Mouse (Mus musculus) lung, embryonic 16.5 days (tissue): ENCODE measurements around the gene Hivep3. TPM values are rescaled to one million over a fixed set of nuclear protein-coding genes. Genes with fewer than 3 reads are reported as not detected.

ENCODE experiments used
- ATAC-seq: fragments of 200-750 bp; cut with Nextera tagmentation; 2 replicates; pipeline ENCODE4 v1.8.0; 2017; ENCODE audit warnings: low read depth, mild to moderate bottlenecking, moderate library complexity
- H3K27ac ChIP-seq: fragments of 300-500 bp; sonication (generic); 2 replicates; pipeline ENCODE4 v1.5.1; 2014; ENCODE audit warnings: mild to moderate bottlenecking, control low read depth, low read length
- H3K27me3 ChIP-seq: fragments of 300-500 bp; sonication (generic); 2 replicates; pipeline ENCODE4 v1.6.1; 2014; ENCODE audit warnings: low read depth, low read length, mixed read lengths; ENCODE audit not compliant: control insufficient read depth, insufficient read depth
- H3K36me3 ChIP-seq: fragments of 300-500 bp; sonication (generic); 2 replicates; pipeline ENCODE4 v1.6.1; 2014; ENCODE audit warnings: low read length; ENCODE audit not compliant: control insufficient read depth, insufficient read depth
- H3K4me1 ChIP-seq: fragments of 300-500 bp; sonication (generic); replicated peaks from 2 replicates; pipeline ENCODE4 v1.6.1; 2014; ENCODE audit warnings: low read length, mixed read lengths; ENCODE audit not compliant: control insufficient read depth, insufficient read depth
- H3K4me2 ChIP-seq: fragments of 300-500 bp; sonication (generic); 2 replicates; pipeline ENCODE4 v1.6.1; 2014; ENCODE audit warnings: low read depth, low read length, control low read depth
- H3K4me3 ChIP-seq: fragments of 300-500 bp; sonication (generic); 2 replicates; pipeline ENCODE4 v1.5.1; 2014; ENCODE audit warnings: mild to moderate bottlenecking, low read length, control low read depth
- H3K9ac ChIP-seq: fragments of 300-500 bp; sonication (generic); 2 replicates; pipeline ENCODE4 v1.6.1; 2014; ENCODE audit warnings: low read length, control low read depth
- H3K9me3 ChIP-seq: fragments of 300-500 bp; sonication (generic); 2 replicates; pipeline ENCODE4 v1.6.1; 2016; ENCODE audit warnings: low read length; ENCODE audit not compliant: control insufficient read depth
- WGBS: fragments of 180-500 bp; shearing (Covaris S2); extraction: QIAGEN DNeasy Blood & Tissue Kit; methylation state at CpG from one replicate; pipeline ENCODE4 v1.1.7; 2014; 5-methylcytosine and 5-hydroxymethylcytosine counted together
- polyA plus RNA-seq: library from polyadenylated mRNA; unstranded; fragments of >200 nt; fragmentation: Nextera tagmentation; extraction: Ambion mirVana; gene quantifications from 2 replicates; pipeline ENCODE4 v1.2.1, GENCODE M21; 2015

The Hivep3 gene
- polyA plus RNA-seq, 1 experiment from 2014 or later: 30.3 TPM

- Histone ChIP-seq H3K4me2 (no peak within 1 kb of the TSS), H3K9me3 (no peaks in the 10 kb centered on the region), H3K27me3 (no peaks in the 10 kb centered on the region), H3K27ac (no peak within 1 kb of the TSS), H3K4me1 (no peaks in the 10 kb centered on the region), H3K9ac (no peak within 1 kb of the TSS), H3K4me3 (no peak within 1 kb of the TSS), H3K36me3 (no peaks in the 10 kb centered on the region)
- 84% methylated on average over 10 of the region's 10 CpGs for WGBS
- no peak for ATAC-seq
Measured at GRCm38 (mm10) chr4:120064696-120065095, 331.1 kb downstream of the Hivep3 start, which contains the start of gene AL607142.1. Gene AL607142.1, plus strand, starts transcription at chr4:120064996.

- Histone ChIP-seq H3K4me2 (no peak overlapping the region), H3K4me1 (peaks cover under 1% of the 10 kb centered on the region; the same call in 1 of the 2 replicates), H3K27me3 (no peaks in the 10 kb centered on the region), H3K27ac (no peak overlapping the region), H3K9me3 (no peaks in the 10 kb centered on the region), H3K9ac (no peak overlapping the region), H3K4me3 (no peak overlapping the region), H3K36me3 (no peaks in the 10 kb centered on the region)
- no peak for ATAC-seq
- 63% methylated on average over 9 of the region's 9 CpGs for WGBS
Measured at GRCm38 (mm10) chr4:120066841-120067591, 333.4 kb downstream of the Hivep3 start.

- Histone ChIP-seq H3K36me3 (no peaks in the 10 kb centered on the region), H3K27ac (no peak overlapping the region), H3K4me2 (no peak overlapping the region), H3K4me1 (peaks cover 2% of the 10 kb centered on the region; the same call in 1 of the 2 replicates), H3K27me3 (no peaks in the 10 kb centered on the region), H3K9me3 (no peaks in the 10 kb centered on the region), H3K9ac (no peak overlapping the region), H3K4me3 (no peak overlapping the region)
- WGBS: 84% methylated on average over 8 of the region's 8 CpGs
- ATAC-seq: no peak
Measured at GRCm38 (mm10) chr4:120067592-120068235, 334.1 kb downstream of the Hivep3 start.

GRCm38 (mm10) chr4:120068883-120069581 lies 335.4 kb downstream of the Hivep3 start:
- no peak overlapping the region for H3K4me2 ChIP-seq
- no peaks in the 10 kb centered on the region for H3K27me3 ChIP-seq
- 59% methylated on average over 3 of the region's 3 CpGs for WGBS
- H3K4me1 ChIP-seq: peaks cover 2% of the 10 kb centered on the region; the same call in 1 of the 2 replicates
- no peaks in the 10 kb centered on the region for H3K9me3 ChIP-seq
- no peak overlapping the region for H3K27ac ChIP-seq
- no peak overlapping the region for H3K9ac ChIP-seq
- H3K4me3 ChIP-seq: no peak overlapping the region
- H3K36me3 ChIP-seq: no peaks in the 10 kb centered on the region
- no peak for ATAC-seq

- ATAC-seq: no peak
- no peak overlapping the region for H3K27ac ChIP-seq
- H3K4me1 ChIP-seq: peaks cover 2% of the 10 kb centered on the region; the same call in 1 of the 2 replicates
- H3K27me3 ChIP-seq: no peaks in the 10 kb centered on the region
- H3K36me3 ChIP-seq: no peaks in the 10 kb centered on the region
- no peak overlapping the region for H3K4me2 ChIP-seq
- 89% methylated on average over 3 of the region's 3 CpGs for WGBS
- H3K4me3 ChIP-seq: no peak overlapping the region
- no peaks in the 10 kb centered on the region for H3K9me3 ChIP-seq
- H3K9ac ChIP-seq: no peak overlapping the region
Measured at GRCm38 (mm10) chr4:120069582-120069980, 336.0 kb downstream of the Hivep3 start.

- Histone ChIP-seq H3K27me3 (no peaks in the 10 kb centered on the region), H3K9ac (no peak overlapping the region), H3K36me3 (no peaks in the 10 kb centered on the region), H3K9me3 (no peaks in the 10 kb centered on the region), H3K4me1 (peaks cover 2% of the 10 kb centered on the region; the same call in 1 of the 2 replicates), H3K4me2 (no peak overlapping the region), H3K4me3 (no peak overlapping the region), H3K27ac (no peak overlapping the region)
- no peak for ATAC-seq
- WGBS: 55% methylated on average over 3 of the region's 3 CpGs
Measured at GRCm38 (mm10) chr4:120071411-120071810, 337.8 kb downstream of the Hivep3 start.

- 42% methylated on average over 15 of the region's 15 CpGs for WGBS
- H3K9ac ChIP-seq: no peak overlapping the region
- H3K36me3 ChIP-seq: no peaks in the 10 kb centered on the region
- no peak overlapping the region for H3K4me3 ChIP-seq
- peaks cover 2% of the 10 kb centered on the region; the same call in 1 of the 2 replicates for H3K4me1 ChIP-seq
- peak; percentile 54 for ATAC-seq
- no peaks in the 10 kb centered on the region for H3K9me3 ChIP-seq
- H3K27ac ChIP-seq: no peak overlapping the region
- H3K27me3 ChIP-seq: no peaks in the 10 kb centered on the region
- H3K4me2 ChIP-seq: no peak overlapping the region
Measured at GRCm38 (mm10) chr4:120071842-120072507, 338.4 kb downstream of the Hivep3 start.

GRCm38 (mm10) chr4:120074061-120074460 lies 340.5 kb downstream of the Hivep3 start:
- no peaks in the 10 kb centered on the region for H3K9me3 ChIP-seq
- H3K4me1 ChIP-seq: peaks cover 2% of the 10 kb centered on the region; the same call in 1 of the 2 replicates
- no peak overlapping the region for H3K4me2 ChIP-seq
- H3K27ac ChIP-seq: no peak overlapping the region
- H3K36me3 ChIP-seq: no peaks in the 10 kb centered on the region
- 61% methylated on average over 5 of the region's 5 CpGs for WGBS
- no peaks in the 10 kb centered on the region for H3K27me3 ChIP-seq
- H3K4me3 ChIP-seq: no peak overlapping the region
- ATAC-seq: no peak
- H3K9ac ChIP-seq: no peak overlapping the region
